Mouse (Mus musculus) C2C12 (cell line): ENCODE results near the gene Zc3h12c.

Source experiments
- CEBPB ChIP-seq: IDR thresholded peaks from one replicate; pipeline ENCODE4 v1.6.1; 2011; ENCODE audit warnings: low read depth, mild to moderate bottlenecking, control low read depth, moderate library complexity
- CTCF ChIP-seq: IDR thresholded peaks from one replicate; pipeline ENCODE4 v1.5.1; 2011; ENCODE audit not compliant: control insufficient read depth, insufficient read depth, insufficient read length
- FOSL1 ChIP-seq: IDR thresholded peaks from one replicate; pipeline ENCODE4 v1.8.0; 2011; ENCODE audit warnings: mild to moderate bottlenecking, low read length; ENCODE audit not compliant: poor library complexity, insufficient read depth, severe bottlenecking
- MAX ChIP-seq: IDR thresholded peaks from one replicate; pipeline ENCODE4 v1.6.1; 2011; ENCODE audit warnings: mild to moderate bottlenecking, control low read depth
- MYOD1 ChIP-seq: IDR thresholded peaks from one replicate; pipeline ENCODE4 v1.6.1; 2011; ENCODE audit warnings: low read depth; ENCODE audit not compliant: control insufficient read depth, insufficient read length
- MYOG ChIP-seq: IDR thresholded peaks from one replicate; pipeline ENCODE4 v1.6.1; 2011; ENCODE audit not compliant: control insufficient read depth, insufficient read length; ENCODE audit errors: extremely low read depth
- USF1 ChIP-seq: IDR thresholded peaks from one replicate; pipeline ENCODE4 v1.6.1; 2011; ENCODE audit warnings: low read depth, mild to moderate bottlenecking, control low read depth, moderate library complexity

- TF ChIP-seq CTCF, result no peak
- no peak for TF ChIP-seq MAX
- TF ChIP-seq USF1, result no peak
- TF ChIP-seq FOSL1, result no peak
- TF ChIP-seq CEBPB, result no peak
- TF ChIP-seq MYOG, result no peak
- no peak for TF ChIP-seq MYOD1
Measured at GRCm38 (mm10) chr9:52146241-52146640, 22.1 kb downstream of the Zc3h12c start.
